Mouse (Mus musculus) megakaryocyte progenitor cell, adult 5-6 weeks (primary cell): Measurements from ENCODE around the gene Abl2. TPM values are rescaled to one million over a fixed set of nuclear protein-coding genes. Genes with fewer than 3 reads are reported as not detected.

Experiments
- ATAC-seq: replicated peaks from 2 replicates; pipeline ENCODE4 v1.8.0; 2016; ENCODE audit warnings: mild to moderate bottlenecking, moderate TSS enrichment, inconsistent platforms; ENCODE audit not compliant: poor library complexity
- total RNA-seq, 2 experiments: library from RNA; stranded (forward) in 1 of 2; stranded (reverse) in 1 of 2; fragments of 157-497, 149-512 nt in 1 of 2; fragments of 200-1000 nt in 1 of 2; gene quantifications; 2 replicates each; pipeline versions ENCODE4 v1.2.3 to v1.2.4; 2015 to 2017

The Abl2 gene
- total RNA-seq, 2 experiments from 2014 or later, result 10.4 to 14.0 TPM

DNA sequence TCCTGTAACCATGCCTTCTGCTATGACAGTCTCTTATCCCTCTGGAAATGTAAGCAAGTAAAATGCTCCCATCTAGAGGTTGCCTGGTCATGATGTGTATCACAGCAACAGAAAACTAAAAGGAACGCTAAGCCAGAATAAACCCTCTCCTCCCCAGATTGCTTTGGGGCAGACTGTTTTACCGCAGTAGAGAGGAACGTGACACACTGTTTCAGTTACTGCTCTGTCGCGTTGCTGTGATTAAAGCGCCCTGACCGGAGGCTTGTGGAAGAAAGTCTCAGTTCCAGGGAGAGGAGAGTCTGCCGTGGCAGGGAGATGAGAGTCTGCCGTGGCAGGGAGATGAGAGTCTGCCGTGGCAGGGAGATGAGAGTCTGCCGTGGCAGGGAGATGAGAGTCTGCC, 22.6 kb downstream of the Abl2 start:
- no peak for ATAC-seq

DNA sequence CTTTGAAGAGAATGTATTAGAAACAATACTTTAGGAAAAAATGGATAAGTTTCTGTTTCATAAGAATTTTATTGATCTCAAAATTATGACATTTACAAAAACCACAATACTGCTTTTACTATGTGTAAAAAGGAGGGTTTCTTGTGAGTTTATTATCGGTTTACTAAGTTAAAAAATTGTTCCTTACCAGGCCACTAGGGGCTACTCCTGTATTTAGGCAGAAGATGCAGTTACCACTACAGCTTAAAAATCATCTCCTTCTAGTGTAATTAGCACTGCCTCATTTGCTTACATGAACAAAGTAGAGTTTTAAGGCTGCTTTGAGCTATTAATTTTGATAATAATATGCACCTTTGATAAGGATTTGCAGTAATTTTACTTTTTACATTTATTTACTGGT, 25.6 kb downstream of the Abl2 start:
- peak; percentile 75 for ATAC-seq

GRCm38 (mm10) chr1:156585512-156585911, 26.9 kb downstream of the Abl2 start:
- peak; percentile 39; the same call in 1 of the 2 replicates for ATAC-seq

DNA sequence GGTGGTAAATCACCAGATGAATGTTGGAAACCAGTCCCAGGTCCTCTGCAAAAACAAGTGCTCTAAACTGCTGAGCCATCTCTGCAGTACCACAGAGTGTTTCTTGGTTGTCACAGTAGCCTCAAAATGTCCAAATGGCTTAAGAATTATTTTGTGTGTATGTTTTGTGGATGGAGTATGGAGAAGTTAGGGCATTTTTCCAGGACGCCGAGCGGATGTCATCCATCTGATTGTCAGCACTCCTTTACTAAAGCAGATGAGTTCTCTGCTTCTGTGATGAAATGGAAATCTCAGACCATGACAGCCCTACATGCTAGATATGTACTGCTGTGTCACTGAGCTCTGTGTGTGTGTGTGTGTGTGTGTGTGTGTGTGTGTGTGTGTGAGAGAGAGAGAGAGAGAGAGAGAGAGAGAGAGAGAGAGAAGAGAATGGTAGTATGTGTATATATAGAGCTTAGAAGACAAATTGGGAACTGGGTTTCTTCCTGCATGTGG, 31.3 kb downstream of the Abl2 start:
- no peak for ATAC-seq

DNA sequence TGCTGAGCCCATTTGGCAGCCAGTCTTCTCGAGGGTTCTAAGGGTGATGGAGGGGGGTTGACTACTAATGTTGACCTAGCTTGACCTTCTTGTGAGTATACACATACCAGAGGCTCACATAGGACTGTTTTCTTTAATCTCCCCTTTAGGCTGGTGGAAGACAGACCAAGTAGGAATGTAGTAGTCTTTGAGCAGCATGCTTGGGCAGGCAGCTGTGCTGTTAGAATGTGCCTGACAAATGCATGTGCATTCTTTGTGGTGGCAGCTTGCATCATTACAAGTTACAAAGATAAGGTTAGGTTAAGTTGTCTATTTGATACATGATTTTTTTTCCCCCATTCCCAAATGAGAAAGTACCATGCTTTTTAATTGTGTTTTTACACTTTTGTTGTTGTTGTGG, 31.8 kb downstream of the Abl2 start:
- ATAC-seq, result no peak

- no peak for ATAC-seq
Observed at GRCm38 (mm10) chr1:156593267-156593666, 34.7 kb downstream of the Abl2 start.

DNA sequence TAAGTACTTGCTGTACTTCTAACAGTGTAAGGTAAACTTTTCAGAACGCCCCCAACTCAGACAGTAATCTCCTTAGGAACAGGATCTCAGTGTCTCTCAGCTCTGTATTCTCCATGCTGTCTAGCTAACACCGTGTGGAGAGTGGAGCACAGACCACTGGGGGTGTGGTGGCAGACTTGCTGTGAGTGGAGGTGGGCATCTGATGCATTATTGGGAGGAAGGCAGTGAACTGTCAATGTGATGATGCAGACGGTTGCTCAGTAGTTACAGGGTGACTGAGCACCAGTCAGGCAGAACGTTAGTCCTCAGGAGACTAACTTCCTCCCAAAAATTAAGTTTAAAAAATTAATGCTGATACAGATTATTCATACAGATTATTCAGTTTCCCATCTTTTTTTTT, 38.5 kb downstream of the Abl2 start:
- no peak for ATAC-seq

DNA sequence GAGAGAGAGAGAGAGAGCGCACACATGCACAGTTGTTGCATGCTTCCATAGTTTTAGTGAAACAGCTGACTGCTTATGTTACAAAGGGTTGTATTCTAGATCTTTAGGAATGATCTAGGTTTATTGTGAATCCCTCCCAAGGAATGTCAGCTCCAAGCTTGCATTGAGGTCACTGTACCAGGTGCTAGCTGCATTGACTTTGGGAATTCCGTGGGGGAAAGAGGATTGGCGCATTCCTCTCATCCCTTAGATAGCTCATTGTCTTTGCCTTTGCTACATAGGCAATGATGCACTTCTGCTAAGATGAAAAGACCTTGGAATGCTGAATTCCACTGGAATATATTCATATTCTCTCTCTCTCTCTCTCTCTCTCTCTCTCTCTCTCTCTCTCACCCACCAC, 44.0 kb downstream of the Abl2 start:
- no peak for ATAC-seq

GRCm38 (mm10) chr1:156605094-156605866, 46.7 kb downstream of the Abl2 start:
- peak; percentile 60 for ATAC-seq

DNA sequence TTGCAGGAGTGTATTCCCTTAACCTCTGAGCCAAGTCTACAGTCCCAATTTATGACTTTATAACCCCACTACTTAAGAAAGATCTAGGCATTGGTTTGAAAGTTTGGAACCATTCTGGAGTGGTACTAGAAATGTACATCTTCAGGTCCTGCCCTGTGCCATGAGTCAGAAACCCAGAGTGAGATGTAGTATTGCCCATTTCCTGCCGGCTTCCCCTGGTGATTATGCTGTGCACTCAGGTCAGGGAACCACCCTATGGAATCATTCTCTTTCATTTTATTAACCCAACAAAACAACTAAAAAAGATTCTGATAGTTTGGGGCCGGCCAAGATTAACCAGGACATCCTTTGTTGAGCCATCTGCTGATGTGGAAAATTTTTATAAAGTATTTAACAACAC, 47.4 kb downstream of the Abl2 start:
- no peak for ATAC-seq

GRCm38 (mm10) chr1:156608496-156608895, 49.9 kb downstream of the Abl2 start:
- ATAC-seq, result no peak

GRCm38 (mm10) chr1:156610257-156610656, 51.7 kb downstream of the Abl2 start:
- peak; percentile 28; the same call in 1 of the 2 replicates for ATAC-seq

DNA sequence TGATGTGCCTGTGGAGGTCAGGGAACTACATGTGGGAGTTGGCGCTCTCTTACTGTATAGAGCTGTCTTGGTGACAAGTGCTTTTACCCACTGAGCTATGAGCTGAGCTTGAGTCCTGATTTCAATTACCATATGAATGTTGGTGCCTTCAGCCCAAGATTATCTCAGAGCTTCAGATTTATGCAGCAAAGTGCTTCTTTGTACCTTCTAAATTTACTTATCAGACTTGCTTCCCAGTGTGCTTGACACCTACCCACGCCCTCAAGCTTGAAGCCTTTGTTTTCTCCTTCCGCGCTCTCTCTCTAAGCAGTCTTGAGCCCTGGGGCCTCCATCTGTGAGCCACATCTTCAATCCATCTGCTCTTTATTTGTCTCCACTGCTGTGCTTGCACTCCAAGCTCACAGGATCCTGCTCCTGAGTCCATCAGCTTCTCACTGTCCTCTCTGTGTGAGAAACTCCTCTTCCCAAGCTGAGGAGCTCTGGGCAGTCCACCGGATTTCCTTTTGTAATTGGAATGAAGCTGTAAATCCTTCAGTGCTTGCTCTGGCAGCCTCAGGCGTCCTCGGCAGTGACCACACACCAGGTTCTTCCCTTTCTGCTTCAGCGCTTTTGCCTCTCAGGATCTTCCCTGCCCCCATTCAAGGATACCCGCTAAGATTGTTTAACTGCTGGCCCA, 55.4 kb downstream of the Abl2 start:
- ATAC-seq, result no peak

DNA sequence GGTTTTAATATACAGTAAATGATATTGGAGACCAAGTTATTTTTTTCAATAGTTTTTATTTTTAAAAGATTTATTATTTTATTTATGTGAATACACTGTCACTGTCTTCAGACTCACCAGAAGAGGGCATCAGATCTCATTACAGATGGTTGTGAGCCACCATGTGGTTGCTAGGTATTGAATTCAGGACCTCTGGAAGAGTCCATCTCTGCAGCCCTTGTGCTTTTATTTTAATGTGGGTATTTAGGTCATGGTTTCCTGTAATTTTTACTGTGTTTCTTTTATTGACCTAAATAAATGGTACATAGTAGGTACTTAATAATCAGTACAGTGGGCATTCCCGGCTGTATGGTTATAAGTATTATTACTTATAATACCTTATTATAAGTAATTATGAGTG, 56.1 kb downstream of the Abl2 start:
- ATAC-seq, result no peak

DNA sequence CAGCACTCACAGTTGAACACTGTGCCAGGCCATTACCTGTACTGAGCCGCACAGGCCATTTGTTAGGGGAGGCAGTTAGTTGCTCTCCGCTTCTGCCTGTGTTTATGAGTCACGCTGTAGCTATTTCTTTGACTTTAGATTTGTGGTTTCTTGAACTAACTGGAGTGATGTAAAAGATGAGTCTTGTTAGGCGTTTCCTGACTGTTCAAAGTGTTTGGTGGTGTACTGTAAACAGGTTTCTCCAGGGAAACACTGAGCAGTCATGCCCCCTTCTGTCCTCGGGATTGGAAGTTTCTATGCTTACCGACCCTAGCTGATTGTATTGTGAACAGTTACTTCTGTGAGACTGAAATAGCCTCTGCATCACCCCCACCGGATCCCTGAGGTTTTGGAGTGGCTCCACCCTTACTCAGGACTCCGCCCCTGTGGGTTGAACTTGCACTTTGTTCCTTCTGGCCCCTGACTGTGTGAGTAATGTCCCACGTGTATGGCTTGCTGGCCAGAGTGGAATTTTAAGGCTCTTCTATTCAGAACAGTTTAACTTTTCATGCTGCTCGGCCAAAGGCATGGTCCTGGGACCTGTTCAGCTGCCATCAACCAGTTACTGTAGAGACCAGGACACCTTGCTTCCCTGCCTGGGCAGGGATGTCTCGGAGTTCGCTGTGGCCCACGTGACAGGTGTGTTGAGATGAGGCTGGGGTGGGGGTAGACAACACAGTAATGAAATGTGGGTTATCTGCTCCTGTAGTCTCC, 57.0 kb downstream of the Abl2 start:
- ATAC-seq, result peak; percentile 86

DNA sequence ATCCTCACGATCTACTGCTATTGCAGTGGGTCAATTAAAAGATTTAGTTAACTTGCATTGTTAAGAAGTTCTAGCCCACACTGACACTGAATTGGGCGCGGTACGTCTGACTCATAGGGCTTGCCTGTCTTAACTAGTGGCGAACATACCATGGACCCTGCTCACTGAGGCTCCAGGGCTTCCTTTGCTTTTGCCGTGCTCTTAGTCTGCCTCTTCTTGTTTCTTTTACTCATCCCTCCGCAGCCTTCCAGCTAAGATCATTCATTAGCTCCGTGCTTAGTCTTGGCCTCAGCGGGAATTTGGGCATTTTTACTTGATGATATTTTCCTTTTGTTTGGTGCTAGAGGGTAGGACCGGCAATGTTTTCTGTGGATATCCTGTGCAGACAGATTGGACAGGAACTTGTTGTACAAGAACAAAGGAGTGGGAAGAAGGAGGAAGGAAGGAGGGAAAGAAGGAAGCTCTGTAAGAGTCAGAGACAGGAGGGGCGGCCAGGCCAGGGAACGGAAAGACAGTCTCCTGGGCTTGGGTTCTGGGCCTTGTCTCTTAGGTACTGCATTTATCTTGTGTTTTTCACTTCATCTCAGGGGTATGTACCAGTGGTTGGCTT, 58.5 kb downstream of the Abl2 start:
- ATAC-seq, result 0 out of 2 replicates have a peak, but pooled peaks have one; percentile 22

GRCm38 (mm10) chr1:156617811-156618210, 59.2 kb downstream of the Abl2 start:
- ATAC-seq, result no peak

- no peak for ATAC-seq
Observed at GRCm38 (mm10) chr1:156620292-156620909, 61.8 kb downstream of the Abl2 start.

GRCm38 (mm10) chr1:156620951-156621350, 62.4 kb downstream of the Abl2 start:
- no peak for ATAC-seq

DNA sequence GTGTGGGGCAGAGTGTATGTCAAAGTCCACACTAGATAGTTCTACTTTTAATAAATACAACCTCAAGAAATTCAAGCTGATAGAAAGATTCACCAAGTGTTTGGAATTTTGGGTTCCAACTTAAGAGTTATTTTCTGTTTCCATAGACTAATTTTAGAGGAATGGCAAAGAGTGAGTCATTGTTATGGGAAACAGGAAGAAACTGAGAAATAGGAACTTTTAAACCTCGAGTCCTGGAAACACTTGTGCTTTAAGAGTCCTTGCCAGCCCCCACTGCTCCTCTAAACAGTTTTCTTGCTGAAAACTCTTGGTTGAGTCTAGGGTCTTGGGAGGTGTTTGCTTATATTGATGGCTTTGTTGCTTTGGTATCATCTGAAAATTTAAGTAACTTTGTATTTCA, 65.6 kb downstream of the Abl2 start:
- no peak for ATAC-seq

DNA sequence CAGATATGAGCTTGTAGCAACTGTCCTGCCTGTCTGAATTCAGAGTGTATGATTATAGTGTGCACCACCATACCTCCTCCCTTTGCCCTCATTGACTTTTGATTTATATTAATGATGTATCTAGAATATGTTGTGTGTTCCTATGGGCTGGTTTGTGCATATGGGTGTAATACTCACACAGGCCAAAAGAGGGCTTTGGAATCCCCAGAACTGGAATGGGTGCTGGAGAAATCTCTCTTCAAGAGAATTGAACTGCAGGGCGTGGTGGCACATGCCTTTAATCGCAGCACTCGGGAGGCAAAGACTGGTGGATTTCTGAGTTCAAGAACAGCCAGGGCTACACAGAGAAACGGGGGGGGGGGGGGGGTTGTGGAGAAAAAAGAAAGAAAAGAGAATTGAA, 68.1 kb downstream of the Abl2 start:
- ATAC-seq, result peak; percentile 73
